Mouse (Mus musculus): ENCODE data around the gene 9330159F19Rik. TPM values are rescaled to one million over a fixed set of nuclear protein-coding genes. Genes with fewer than 3 reads are reported as not detected.

Gene 9330159F19Rik
- polyA plus RNA-seq (2015; fragmentation: Illumina TruSeq; extraction: RNeasy Lipid Tissue Mini Kit (QIAGEN cat#74804); ENCODE audit: insufficient read depth, low read depth, low replicate concordance): 0.85 TPM

GRCm38 (mm10) chr10:29211453-29211852 is at the start of gene 9330159F19Rik:
9330159F19Rik (plus strand) TSS chr10:29211606.

GRCm38 (mm10) chr10:29198642-29199041 is 12.8 kb upstream of the 9330159F19Rik start, which contains the start of gene Gm49353:
Gm49353 (plus strand) TSS chr10:29198954.

Other genes with a start within 250 kb of the 9330159F19Rik start
- not detected for gene 2310057J18Rik, start 225.3 kb upstream of the 9330159F19Rik start, polyA plus RNA-seq (2015; fragmentation: Illumina TruSeq; extraction: RNeasy Lipid Tissue Mini Kit (QIAGEN cat#74804); ENCODE audit: insufficient read depth, low read depth, low replicate concordance)
- gene Soga3, start 67.8 kb upstream of the 9330159F19Rik start, polyA plus RNA-seq (2015; fragmentation: Illumina TruSeq; extraction: RNeasy Lipid Tissue Mini Kit (QIAGEN cat#74804); ENCODE audit: insufficient read depth, low read depth, low replicate concordance): 1.0 TPM
- gene Gm49353, start 12.7 kb upstream of the 9330159F19Rik start, polyA plus RNA-seq (2015; fragmentation: Illumina TruSeq; extraction: RNeasy Lipid Tissue Mini Kit (QIAGEN cat#74804); ENCODE audit: insufficient read depth, low read depth, low replicate concordance): not detected
- 4.0 TPM for gene Echdc1, start 101.6 kb downstream of the 9330159F19Rik start, polyA plus RNA-seq (2015; fragmentation: Illumina TruSeq; extraction: RNeasy Lipid Tissue Mini Kit (QIAGEN cat#74804); ENCODE audit: insufficient read depth, low read depth, low replicate concordance)
- 10.7 TPM for gene Rnf146, start 150.8 kb downstream of the 9330159F19Rik start, polyA plus RNA-seq (2015; fragmentation: Illumina TruSeq; extraction: RNeasy Lipid Tissue Mini Kit (QIAGEN cat#74804); ENCODE audit: insufficient read depth, low read depth, low replicate concordance)

Measured in pancreas, adult 10 weeks (tissue).